Mouse (Mus musculus): ENCODE data around the gene Recql. TPM values are rescaled to one million over a fixed set of nuclear protein-coding genes. Genes with fewer than 3 reads are reported as not detected.

Recql gene
- polyA plus RNA-seq, 1 experiment from 2014 or later, result 29.9 TPM

GRCm38 (mm10) chr6:142381615-142382014, 5.3 kb downstream of the Recql start:
- Histone ChIP-seq H3K4me2 (no peak overlapping the region), H3K4me3 (ENCODE audit: low read depth, low read length) (no peak overlapping the region), H3K4me1 (ENCODE audit: insufficient read depth) (no peaks in the 10 kb centered on the region), H3K9ac (no peak overlapping the region), H3K27me3 (ENCODE audit: insufficient read depth, low read length) (no peaks in the 10 kb centered on the region), H3K27ac (ENCODE audit: low read depth) (no peak overlapping the region), H3K9me3 (ENCODE audit: low read depth, low read length) (no peaks in the 10 kb centered on the region), H3K36me3 (ENCODE audit: insufficient read depth) (peaks cover under 1% of the 10 kb centered on the region; the same call in 1 of the 2 replicates)
- WGBS, result 83% methylated on average over 7 of the region's 7 CpGs
- DNase-seq, result no peak
- ATAC-seq (ENCODE audit: insufficient read depth), result no peak
- no peak for TF ChIP-seq CTCF (IDR thresholded peaks at IDR 0.05; ENCODE audit: low read depth)

DNA sequence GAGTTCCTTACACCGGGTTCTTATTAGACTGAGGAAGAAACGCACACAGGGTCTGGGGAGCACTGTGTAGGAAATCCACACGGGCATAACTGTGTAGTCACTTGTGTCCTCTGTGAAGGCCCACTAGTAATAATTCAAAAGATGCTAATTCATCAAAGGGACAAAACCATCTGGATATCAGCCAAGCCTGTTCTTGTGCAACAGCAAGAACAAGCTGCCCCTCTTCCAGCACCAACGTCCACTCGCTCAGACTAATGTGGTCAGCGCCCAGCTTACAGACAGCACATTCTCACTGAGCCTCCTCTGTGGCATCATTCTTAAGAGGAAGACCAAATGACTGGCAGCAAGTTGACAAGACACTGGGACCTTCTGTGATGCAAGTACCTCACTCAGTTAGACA, 6.9 kb downstream of the Recql start:
- no peak overlapping the region for H3K4me3 ChIP-seq (ENCODE audit: low read depth, low read length)
- peak; percentile 10 for DNase-seq

GRCm38 (mm10) chr6:142378576-142379330, 8.1 kb downstream of the Recql start:
- H3K36me3 ChIP-seq (ENCODE audit: insufficient read depth), result peaks cover 24% of the 10 kb centered on the region
- H3K4me2 ChIP-seq, result no peak overlapping the region
- H3K9ac ChIP-seq, result no peak overlapping the region
- H3K27me3 ChIP-seq (ENCODE audit: insufficient read depth, low read length), result no peaks in the 10 kb centered on the region
- no peaks in the 10 kb centered on the region for H3K4me1 ChIP-seq (ENCODE audit: insufficient read depth)
- no peak for DNase-seq
- no peak for TF ChIP-seq CTCF (IDR thresholded peaks at IDR 0.05; ENCODE audit: low read depth)
- WGBS, result 71% methylated on average over 8 of the region's 8 CpGs
- no peak overlapping the region for H3K4me3 ChIP-seq (ENCODE audit: low read depth, low read length)
- H3K9me3 ChIP-seq (ENCODE audit: low read depth, low read length), result no peaks in the 10 kb centered on the region
- no peak for ATAC-seq (ENCODE audit: insufficient read depth)
- H3K27ac ChIP-seq (ENCODE audit: low read depth), result no peak overlapping the region

More for the DNA sequence above, 6.9 kb downstream of the Recql start:
- Histone ChIP-seq H3K4me1 (ENCODE audit: insufficient read depth) (no peaks in the 10 kb centered on the region), H3K27ac (ENCODE audit: low read depth) (no peak overlapping the region), H3K9ac (no peak overlapping the region), H3K4me2 (no peak overlapping the region), H3K9me3 (ENCODE audit: low read depth, low read length) (no peaks in the 10 kb centered on the region), H3K27me3 (ENCODE audit: insufficient read depth, low read length) (no peaks in the 10 kb centered on the region), H3K36me3 (ENCODE audit: insufficient read depth) (peaks cover 16% of the 10 kb centered on the region)
- 73% methylated on average over 6 of the region's 6 CpGs for WGBS
- no peak for TF ChIP-seq CTCF (IDR thresholded peaks at IDR 0.05; ENCODE audit: low read depth)
- ATAC-seq (ENCODE audit: insufficient read depth), result no peak

DNA sequence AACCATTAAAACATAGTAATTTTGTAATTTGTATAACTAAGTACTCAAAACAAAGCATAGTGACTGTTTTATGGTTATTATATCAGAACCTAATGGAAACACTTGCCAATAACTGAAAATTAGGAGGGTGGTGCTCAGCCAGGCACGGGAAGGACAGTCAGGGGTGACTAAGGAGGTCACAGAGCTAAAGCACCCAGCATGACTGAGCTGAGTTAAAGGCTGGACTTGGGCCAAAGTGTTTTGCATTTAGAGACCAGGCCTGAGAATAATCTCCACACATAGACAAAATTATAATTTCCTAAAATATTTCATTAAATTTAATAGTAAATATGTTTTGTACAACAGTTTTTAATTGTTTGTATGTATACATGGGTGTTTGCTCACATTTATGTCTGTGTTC, 9.8 kb downstream of the Recql start:
- Histone ChIP-seq H3K9ac (no peak overlapping the region), H3K9me3 (ENCODE audit: low read depth, low read length) (no peaks in the 10 kb centered on the region), H3K27ac (ENCODE audit: low read depth) (no peak overlapping the region), H3K36me3 (ENCODE audit: insufficient read depth) (peaks cover 37% of the 10 kb centered on the region), H3K4me3 (ENCODE audit: low read depth, low read length) (no peak overlapping the region), H3K4me1 (ENCODE audit: insufficient read depth) (no peaks in the 10 kb centered on the region), H3K4me2 (no peak overlapping the region), H3K27me3 (ENCODE audit: insufficient read depth, low read length) (no peaks in the 10 kb centered on the region)
- TF ChIP-seq CTCF (IDR thresholded peaks at IDR 0.05; ENCODE audit: low read depth), result no peak
- 78% methylated on average over 1 of the region's 1 CpGs for WGBS
- DNase-seq (no peak), ATAC-seq (ENCODE audit: insufficient read depth) (no peak)

DNA sequence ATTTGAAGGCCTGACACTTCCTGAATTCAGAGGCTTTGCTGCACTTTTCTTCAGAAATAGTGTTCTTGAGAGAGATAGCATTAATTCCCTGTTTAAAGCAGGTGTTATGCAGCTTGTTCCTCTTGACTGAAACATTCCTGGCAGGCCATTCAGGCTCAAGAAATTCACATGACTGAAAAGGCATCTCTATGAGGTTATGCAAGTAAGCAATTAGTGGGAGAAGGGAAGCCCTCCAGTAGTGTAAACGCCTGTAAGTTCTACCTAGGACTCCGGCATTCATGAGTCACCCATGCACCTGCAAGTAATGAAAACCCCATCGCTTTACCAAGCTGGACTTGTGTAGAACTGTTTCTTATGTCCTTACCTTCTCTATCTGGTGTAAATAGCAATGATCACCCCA, 17.3 kb downstream of the Recql start:
- Histone ChIP-seq H3K9me3 (ENCODE audit: low read depth, low read length) (no peaks in the 10 kb centered on the region), H3K4me2 (no peak overlapping the region), H3K4me1 (ENCODE audit: insufficient read depth) (no peaks in the 10 kb centered on the region), H3K27me3 (ENCODE audit: insufficient read depth, low read length) (no peaks in the 10 kb centered on the region), H3K4me3 (ENCODE audit: low read depth, low read length) (no peak overlapping the region), H3K9ac (no peak overlapping the region), H3K27ac (ENCODE audit: low read depth) (no peak overlapping the region), H3K36me3 (ENCODE audit: insufficient read depth) (peaks cover 66% of the 10 kb centered on the region)
- 87% methylated on average over 3 of the region's 3 CpGs for WGBS
- ATAC-seq (ENCODE audit: insufficient read depth), result no peak
- no peak for TF ChIP-seq CTCF (IDR thresholded peaks at IDR 0.05; ENCODE audit: low read depth)
- no peak for DNase-seq

- Histone ChIP-seq H3K27me3 (ENCODE audit: insufficient read depth, low read length) (no peaks in the 10 kb centered on the region), H3K4me1 (ENCODE audit: insufficient read depth) (no peaks in the 10 kb centered on the region), H3K4me2 (no peak overlapping the region), H3K9ac (no peak overlapping the region), H3K4me3 (ENCODE audit: low read depth, low read length) (no peak overlapping the region), H3K27ac (ENCODE audit: low read depth) (no peak overlapping the region), H3K36me3 (ENCODE audit: insufficient read depth) (peaks cover 69% of the 10 kb centered on the region), H3K9me3 (ENCODE audit: low read depth, low read length) (no peaks in the 10 kb centered on the region)
- ATAC-seq (ENCODE audit: insufficient read depth) (no peak), DNase-seq (no peak)
- whole genome bisulfite sequencing, result 83% methylated on average over 3 of the region's 3 CpGs
- no peak for TF ChIP-seq CTCF (IDR thresholded peaks at IDR 0.05; ENCODE audit: low read depth)
Observed at GRCm38 (mm10) chr6:142367565-142367964, 19.3 kb downstream of the Recql start.

GRCm38 (mm10) chr6:142366473-142367018, 20.3 kb downstream of the Recql start:
- ATAC-seq (ENCODE audit: insufficient read depth), result no peak
- H3K9ac ChIP-seq, result no peak overlapping the region
- H3K36me3 ChIP-seq (ENCODE audit: insufficient read depth), result peaks cover 63% of the 10 kb centered on the region
- no peak overlapping the region for H3K4me3 ChIP-seq (ENCODE audit: low read depth, low read length)
- 87% methylated on average over 10 of the region's 10 CpGs for WGBS
- DNase-seq, result no peak
- H3K27ac ChIP-seq (ENCODE audit: low read depth), result no peak overlapping the region
- no peaks in the 10 kb centered on the region for H3K27me3 ChIP-seq (ENCODE audit: insufficient read depth, low read length)
- no peak for TF ChIP-seq CTCF (IDR thresholded peaks at IDR 0.05; ENCODE audit: low read depth)
- H3K4me1 ChIP-seq (ENCODE audit: insufficient read depth), result no peaks in the 10 kb centered on the region
- H3K9me3 ChIP-seq (ENCODE audit: low read depth, low read length), result no peaks in the 10 kb centered on the region
- H3K4me2 ChIP-seq, result no peak overlapping the region
